In genomic region chr11:31874071-31874470, GRCm38 (mm10) we compare ENCODE assay signal across 9 mouse cellular contexts. TPM values are rescaled to one million over a fixed set of nuclear protein-coding genes. Genes with fewer than 3 reads are reported as not detected.
DNase-seq lines count a peak whose midpoint lies in the region; ATAC-seq and TF ChIP-seq lines count a peak whose summit lies in the region.
"Had no signal": no experiment of that assay in that cellular context is flagged by ENCODE, and none has a peak within 500 bp of the region (broad histone marks: within the 10 kb centered on the region; RNA-seq: fewer than 3 reads in every experiment).

No protein-coding gene starts in this region.

- H3K4me1 ChIP-seq in heart, embryonic 15.5 days (replicated peaks) = peaks cover 23% of the 10 kb centered on the region
- H3K4me1 ChIP-seq in bone marrow, adult 2 months (ENCODE audit: control insufficient read depth, insufficient read depth, low read length) = no peaks in the 10 kb centered on the region; the same call in 1 of the 2 replicates
- peaks cover 38% of the 10 kb centered on the region for H3K4me1 ChIP-seq in hindbrain, embryonic 10.5 days (replicated peaks)
- peaks cover 30% of the 10 kb centered on the region for H3K4me1 ChIP-seq in midbrain, embryonic 10.5 days

- no peak for TF ChIP-seq POLR2A in bone marrow, adult 2 months (IDR thresholded peaks at IDR 0.05; ENCODE audit: borderline replicate concordance, control insufficient read depth, low read depth, low read length)

- 40% methylated on average over 2 of the region's 2 CpGs for WGBS in heart, embryonic 15.5 days
- WGBS in bone marrow, adult 2 months = 78% methylated on average over 2 of the region's 2 CpGs
- WGBS in hindbrain, embryonic 10.5 days = 73% methylated on average over 2 of the region's 2 CpGs
- WGBS in midbrain, embryonic 10.5 days = 74% methylated on average over 2 of the region's 2 CpGs

- DNase-seq in heart, adult 18-20 months = no peak
- DNase-seq in hindbrain, embryonic 10.5 days (ENCODE audit: low spot score) = no peak
- DNase-seq in midbrain, embryonic 10.5 days (ENCODE audit: low spot score) = no peak
- DNase-seq in Muller cell, postnatal 12 days (ENCODE audit: inconsistent ontology term) = no peak
- DNase-seq in left cerebral cortex, adult 9 months (ENCODE audit: low spot score in 2 of 2) = no peak
- no peak for DNase-seq in gastrocnemius, adult 8-10 months (ENCODE audit: low spot score in 2 of 2)
- DNase-seq: gastrocnemius, postnatal 25 days had no signal

- H3K4me3 ChIP-seq in heart, embryonic 15.5 days = peak overlapping the region; percentile 53
- peak overlapping the region; percentile 55 for H3K4me3 ChIP-seq in bone marrow, adult 2 months (replicated peaks; ENCODE audit: control insufficient read depth, low read depth, low read length)
- peak overlapping the region; percentile 86 for H3K4me3 ChIP-seq in hindbrain, embryonic 10.5 days
- peak overlapping the region; percentile 68 for H3K4me3 ChIP-seq in midbrain, embryonic 10.5 days

- peak overlapping the region; percentile 74 for H3K4me2 ChIP-seq in heart, embryonic 15.5 days

- no peak for ATAC-seq in heart, embryonic 15.5 days (replicated peaks; ENCODE audit: insufficient number of reproducible peaks, insufficient read depth, low FRiP score, low read depth)

- no peaks in the 10 kb centered on the region for H3K9me3 ChIP-seq in heart, embryonic 15.5 days (replicated peaks)
- no peaks in the 10 kb centered on the region for H3K9me3 ChIP-seq in hindbrain, embryonic 10.5 days
- H3K9me3 ChIP-seq in midbrain, embryonic 10.5 days (replicated peaks) = no peaks in the 10 kb centered on the region

- H3K36me3 ChIP-seq in heart, embryonic 15.5 days = no peaks in the 10 kb centered on the region
- no peaks in the 10 kb centered on the region for H3K36me3 ChIP-seq in hindbrain, embryonic 10.5 days
- no peaks in the 10 kb centered on the region for H3K36me3 ChIP-seq in midbrain, embryonic 10.5 days

- 0 out of 2 replicates have a peak overlapping the region, but pooled peaks have one; percentile 31 for H3K9ac ChIP-seq in heart, embryonic 15.5 days

- no peaks in the 10 kb centered on the region for H3K27me3 ChIP-seq in heart, embryonic 15.5 days
- no peaks in the 10 kb centered on the region for H3K27me3 ChIP-seq in hindbrain, embryonic 10.5 days (ENCODE audit: insufficient read depth, poor library complexity, severe bottlenecking)
- H3K27me3 ChIP-seq in midbrain, embryonic 10.5 days (ENCODE audit: low read depth, poor library complexity, severe bottlenecking) = no peaks in the 10 kb centered on the region

- no peak for TF ChIP-seq CTCF in bone marrow, adult 2 months (IDR thresholded peaks at IDR 0.05; ENCODE audit: control insufficient read depth, insufficient read depth, low read length)

- H3K27ac ChIP-seq in heart, embryonic 15.5 days = no peak overlapping the region
- H3K27ac ChIP-seq in bone marrow, adult 2 months (ENCODE audit: control insufficient read depth, insufficient read depth, low read depth, low read length, poor library complexity) = no peak overlapping the region
- H3K27ac ChIP-seq in hindbrain, embryonic 10.5 days = no peak overlapping the region
- no peak overlapping the region for H3K27ac ChIP-seq in midbrain, embryonic 10.5 days (replicated peaks)

RNA-seq across cellular contexts. Expression of gene Cpeb4, which starts 2.1 kb away (rescaled TPM):
- polyA plus RNA-seq in heart, embryonic 15.5 days (2015; fragmentation: Nextera tagmentation; extraction: Ambion mirVana) = 5.9 and 6.4 TPM in 2 replicates
- total RNA-seq in heart, adult 18-20 months (2021) = 100 to 1,000 TPM; 103 to 109 TPM
- polyA plus RNA-seq in bone marrow, adult 2 months (2011; ENCODE audit: insufficient read depth, insufficient read length, low replicate concordance, missing spikeins) = 27.5 and 38.1 TPM in 2 replicates
- polyA plus RNA-seq in hindbrain, embryonic 10.5 days (2016; fragmentation: Nextera tagmentation; extraction: Ambion mirVana) = 5.4 and 6.0 TPM in 2 replicates
- 3.5 and 5.6 TPM in 2 replicates for polyA plus RNA-seq in midbrain, embryonic 10.5 days (2016; fragmentation: Nextera tagmentation; extraction: Ambion mirVana)
- 100 to 1,000 TPM in 2 of 4 experiments, 10 to 100 TPM in 2; 81.9 to 144 (median 103) TPM for total RNA-seq in gastrocnemius, adult 8-10 months (2022)
